Mouse (Mus musculus) liver, adult 2 months (tissue): Measurements from ENCODE around the gene Trim52.

ENCODE experiments used
- CTCF ChIP-seq: fragments of 200-500 bp; IDR thresholded peaks from 2 replicates; pipeline ENCODE4 v1.5.1; 2011; ENCODE audit warnings: low read depth, low read length, control low read depth
- POLR2A ChIP-seq: fragments of 200-500 bp; IDR thresholded peaks from 2 replicates; pipeline ENCODE4 v1.6.1; 2011; ENCODE audit warnings: low read length, control low read depth; ENCODE audit not compliant: insufficient read depth; ENCODE audit errors: extremely low read depth

DNA sequence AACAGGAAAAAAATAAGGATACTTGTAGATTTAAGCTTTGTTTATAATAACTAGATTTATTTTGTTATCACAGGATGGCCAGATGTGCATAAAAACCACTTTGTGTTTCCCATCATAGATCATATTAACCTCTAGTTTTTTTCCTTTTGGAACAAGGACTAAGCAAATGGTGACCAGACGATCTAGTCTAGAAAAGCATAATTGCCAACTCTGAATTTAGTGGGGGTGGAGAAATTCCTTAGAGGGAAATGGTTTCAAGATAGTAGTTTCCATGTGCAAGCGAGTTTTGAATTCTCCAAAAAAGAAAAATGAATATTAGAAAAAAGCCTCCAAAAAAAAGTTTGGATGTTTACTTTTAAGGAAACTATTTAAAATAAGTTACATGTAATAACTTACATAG is 13.4 kb downstream of the Trim52 start:
- no peak for TF ChIP-seq CTCF
- no peak for TF ChIP-seq POLR2A
